Mouse (Mus musculus) limb, embryonic 14.5 days (tissue): ENCODE measurements around the gene Map3k9. TPM values are rescaled to one million over a fixed set of nuclear protein-coding genes. Genes with fewer than 3 reads are reported as not detected.

ENCODE experiments used
- ATAC-seq: fragments of 200-750 bp; cut with Nextera tagmentation; 2 replicates; pipeline ENCODE4 v1.8.0; 2017; ENCODE audit warnings: low read depth, moderate number of reproducible peaks, moderate TSS enrichment; ENCODE audit not compliant: low FRiP score
- DNase-seq: peaks from one replicate; pipeline ENCODE4 v3.0.0-alpha.2; 2015; ENCODE audit warnings: low spot score
- H3K27ac ChIP-seq: fragments of 300-500 bp; sonication (generic); replicated peaks from 2 replicates; pipeline ENCODE4 v1.5.1; 2014; ENCODE audit warnings: low read depth, mild to moderate bottlenecking, low read length, moderate library complexity, mixed read lengths
- H3K27me3 ChIP-seq: fragments of 300-500 bp; sonication (generic); 2 replicates; pipeline ENCODE4 v1.6.1; 2014; ENCODE audit warnings: low read length, mixed read lengths; ENCODE audit not compliant: control insufficient read depth, insufficient read depth
- H3K36me3 ChIP-seq: fragments of 300-500 bp; sonication (generic); 2 replicates; pipeline ENCODE4 v1.6.1; 2014; ENCODE audit warnings: mild to moderate bottlenecking, low read length, moderate library complexity, mixed read lengths; ENCODE audit not compliant: control insufficient read depth, insufficient read depth
- H3K4me1 ChIP-seq: fragments of 300-500 bp; sonication (generic); 2 replicates; pipeline ENCODE4 v1.6.1; 2014; ENCODE audit warnings: antibody characterized with exemption, low read length, mixed read lengths; ENCODE audit not compliant: control insufficient read depth, insufficient read depth
- H3K4me2 ChIP-seq: fragments of 300-500 bp; sonication (generic); replicated peaks from 2 replicates; pipeline ENCODE4 v1.6.1; 2014; ENCODE audit warnings: low read depth, mild to moderate bottlenecking, low read length, moderate library complexity; ENCODE audit not compliant: severe bottlenecking
- H3K4me3 ChIP-seq: fragments of 300-500 bp; sonication (generic); replicated peaks from 2 replicates; pipeline ENCODE4 v1.5.1; 2014; ENCODE audit warnings: low read length
- H3K9ac ChIP-seq: fragments of 300-500 bp; sonication (generic); 2 replicates; pipeline ENCODE4 v1.6.1; 2014; ENCODE audit warnings: mild to moderate bottlenecking, low read depth, low read length, moderate library complexity; ENCODE audit not compliant: severe bottlenecking
- H3K9me3 ChIP-seq: fragments of 300-500 bp; sonication (generic); 2 replicates; pipeline ENCODE4 v1.6.1; 2016; ENCODE audit warnings: low read length; ENCODE audit not compliant: control insufficient read depth
- POLR2A ChIP-seq: fragments of 200-500 bp; IDR thresholded peaks from 2 replicates; pipeline ENCODE4 v1.8.0; 2012; ENCODE audit warnings: inconsistent platforms, mild to moderate bottlenecking, moderate library complexity, borderline replicate concordance; ENCODE audit not compliant: insufficient read depth, insufficient read length; ENCODE audit errors: extremely low read depth
- WGBS: fragments of 180-500 bp; shearing (Covaris S2); extraction: QIAGEN DNeasy Blood & Tissue Kit; methylation state at CpG from one replicate; pipeline ENCODE4 v1.1.7; 2014; 5-methylcytosine and 5-hydroxymethylcytosine counted together
- polyA plus RNA-seq, 2 experiments: library from polyadenylated mRNA; depleted of rRNA in 1 of 2; stranded (reverse) in 1 of 2; unstranded in 1 of 2; fragments of >200 nt; fragmentation: Nextera tagmentation in 1 of 2; extraction: Ambion mirVana in 1 of 2; gene quantifications; 2 replicates each; pipeline versions ENCODE4 v1.2.1 to v1.2.3; 2012 to 2014

Map3k9 gene
- polyA plus RNA-seq, 2 experiments: 0.87 to 1.5 TPM

GRCm38 (mm10) chr12:81817126-81817505 lies 36.1 kb upstream of the Map3k9 start:
- H3K27me3 ChIP-seq: no peaks in the 10 kb centered on the region
- DNase-seq (no peak), ATAC-seq (no peak)
- H3K36me3 ChIP-seq: no peaks in the 10 kb centered on the region
- H3K4me3 ChIP-seq: no peak overlapping the region
- no peak overlapping the region for H3K9ac ChIP-seq
- WGBS: 40% methylated on average over 6 of the region's 6 CpGs
- TF ChIP-seq POLR2A: no peak
- H3K4me1 ChIP-seq: 0 out of 2 replicates have a peak, but pooled peaks cover 3% of the 10 kb centered on the region
- H3K4me2 ChIP-seq: no peak overlapping the region
- no peak overlapping the region for H3K27ac ChIP-seq
- no peaks in the 10 kb centered on the region for H3K9me3 ChIP-seq

DNA sequence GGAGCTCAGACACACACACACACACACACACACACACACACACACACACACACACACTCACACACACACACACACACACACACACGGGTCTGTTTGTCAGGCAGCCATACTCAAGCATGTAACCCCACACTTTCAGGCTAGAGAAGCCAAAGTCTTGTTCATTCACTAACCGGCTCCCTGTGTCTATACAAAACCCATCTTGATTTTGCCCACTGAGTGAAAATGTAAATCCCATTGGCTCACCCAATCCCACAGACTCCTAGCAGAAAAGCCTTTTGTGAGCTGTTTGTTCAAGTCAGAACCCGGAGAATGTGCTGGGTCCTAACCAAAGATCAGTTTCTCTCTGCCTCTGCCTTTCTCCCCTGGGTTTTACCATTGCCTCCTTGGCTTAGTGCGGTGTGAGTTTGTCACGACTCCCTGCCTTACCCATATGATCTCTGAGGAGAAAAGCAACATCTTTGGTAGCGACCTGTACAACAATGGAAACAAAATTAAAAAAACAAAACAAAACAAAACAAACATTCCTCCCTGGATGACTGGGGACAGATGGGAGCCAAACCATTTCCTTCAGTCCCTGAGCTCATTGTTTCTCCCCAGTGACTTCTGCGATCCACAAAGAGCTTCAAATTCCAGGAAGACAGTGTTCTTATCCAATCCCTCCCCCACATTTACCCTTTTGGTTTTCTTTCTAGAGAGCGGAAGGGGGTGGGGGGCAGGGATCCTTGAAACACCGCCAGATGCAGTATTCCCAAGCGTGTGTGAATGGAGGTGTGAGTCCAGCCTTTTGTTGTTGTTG lies 35.6 kb upstream of the Map3k9 start:
- Histone ChIP-seq H3K9me3 (no peaks in the 10 kb centered on the region), H3K4me2 (no peak overlapping the region), H3K4me1 (0 out of 2 replicates have a peak, but pooled peaks cover 3% of the 10 kb centered on the region), H3K27me3 (no peaks in the 10 kb centered on the region), H3K9ac (no peak overlapping the region), H3K4me3 (no peak overlapping the region), H3K36me3 (no peaks in the 10 kb centered on the region), H3K27ac (no peak overlapping the region)
- ATAC-seq (no peak), DNase-seq (no peak)
- no peak for TF ChIP-seq POLR2A
- WGBS: 25% methylated on average over 10 of the region's 10 CpGs

DNA sequence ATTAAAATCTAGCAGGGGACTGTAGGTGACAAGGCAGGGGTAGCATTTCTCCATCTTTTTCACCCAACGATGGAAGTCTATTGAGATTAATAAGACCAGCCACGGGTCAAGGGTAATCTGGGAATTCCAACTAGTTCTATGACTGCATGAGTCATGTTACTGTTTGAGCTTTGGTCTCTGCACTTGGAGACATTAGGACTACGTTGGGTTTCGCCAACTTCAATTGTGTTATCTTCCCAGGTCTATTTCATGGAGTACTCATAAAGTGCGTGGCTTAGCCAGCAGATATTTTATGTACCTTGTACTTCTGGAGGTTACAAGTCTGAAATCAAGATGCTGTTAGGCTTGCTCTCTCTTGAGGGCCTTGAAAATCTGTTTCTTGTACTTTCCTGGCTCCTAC lies 33.8 kb upstream of the Map3k9 start:
- Histone ChIP-seq H3K9ac (no peak overlapping the region), H3K27ac (no peak overlapping the region), H3K4me3 (no peak overlapping the region), H3K9me3 (no peaks in the 10 kb centered on the region), H3K36me3 (no peaks in the 10 kb centered on the region), H3K4me2 (no peak overlapping the region), H3K27me3 (no peaks in the 10 kb centered on the region), H3K4me1 (0 out of 2 replicates have a peak, but pooled peaks cover 3% of the 10 kb centered on the region)
- 83% methylated on average over 5 of the region's 5 CpGs for WGBS
- ATAC-seq (no peak), DNase-seq (no peak)
- no peak for TF ChIP-seq POLR2A

DNA sequence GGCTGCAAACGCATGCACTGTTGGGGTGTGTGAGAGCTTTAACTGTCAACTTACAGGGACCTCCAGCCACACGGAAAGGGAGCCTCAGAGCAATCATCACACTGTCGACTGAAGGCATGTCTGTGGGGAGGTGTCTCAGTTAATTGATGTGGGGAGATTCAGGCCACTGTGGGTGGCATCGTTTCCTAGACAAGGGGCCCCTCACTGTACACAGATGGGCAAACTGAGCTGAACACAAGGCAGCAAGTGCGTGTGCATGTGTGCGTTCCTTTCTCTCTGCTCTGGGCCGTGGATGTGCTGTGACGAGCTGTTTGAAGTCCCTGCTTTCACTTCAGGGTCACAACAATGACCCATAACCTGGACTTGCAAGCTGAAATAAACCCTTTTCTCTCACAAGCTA lies 29.4 kb upstream of the Map3k9 start:
- H3K4me1 ChIP-seq: no peaks in the 10 kb centered on the region; the same call in 1 of the 2 replicates
- DNase-seq: no peak
- no peak overlapping the region for H3K27ac ChIP-seq
- 42% methylated on average over 8 of the region's 8 CpGs for WGBS
- no peaks in the 10 kb centered on the region for H3K36me3 ChIP-seq
- no peak for ATAC-seq
- no peaks in the 10 kb centered on the region for H3K27me3 ChIP-seq
- no peak overlapping the region for H3K9ac ChIP-seq
- H3K9me3 ChIP-seq: no peaks in the 10 kb centered on the region
- H3K4me2 ChIP-seq: no peak overlapping the region
- no peak overlapping the region for H3K4me3 ChIP-seq
- TF ChIP-seq POLR2A: no peak

DNA sequence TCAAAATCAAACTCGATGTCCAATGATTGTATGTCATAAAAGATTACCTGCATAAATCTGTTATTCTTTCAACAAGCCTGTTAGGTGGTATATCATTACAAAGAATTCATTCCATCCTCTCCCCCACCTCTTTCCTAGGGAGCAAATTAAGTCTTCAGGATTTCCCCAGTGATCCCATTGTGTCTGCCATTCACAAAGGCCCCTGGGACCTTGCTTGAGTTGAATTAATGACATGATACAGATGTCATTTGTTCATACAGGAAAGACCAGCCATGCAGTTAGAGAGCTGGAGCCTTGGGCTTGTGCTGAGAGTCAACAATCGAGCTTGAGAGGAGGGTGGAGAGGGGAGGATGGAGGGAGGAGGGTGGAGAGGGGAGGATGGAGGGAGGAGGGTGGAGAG lies 27.6 kb upstream of the Map3k9 start:
- Histone ChIP-seq H3K36me3 (no peaks in the 10 kb centered on the region), H3K4me3 (no peak overlapping the region), H3K27me3 (no peaks in the 10 kb centered on the region), H3K9ac (no peak overlapping the region), H3K27ac (no peak overlapping the region), H3K4me1 (no peaks in the 10 kb centered on the region; the same call in 1 of the 2 replicates), H3K9me3 (no peaks in the 10 kb centered on the region), H3K4me2 (no peak overlapping the region)
- TF ChIP-seq POLR2A: no peak
- ATAC-seq: no peak
- DNase-seq: no peak
- WGBS: 68% methylated on average over 2 of the region's 2 CpGs

GRCm38 (mm10) chr12:81807953-81808352 lies 27.0 kb upstream of the Map3k9 start:
- Histone ChIP-seq H3K4me1 (no peaks in the 10 kb centered on the region; the same call in 1 of the 2 replicates), H3K9ac (no peak overlapping the region), H3K27ac (no peak overlapping the region), H3K27me3 (no peaks in the 10 kb centered on the region), H3K4me2 (peak overlapping the region; percentile 62), H3K4me3 (peak overlapping the region; percentile 31), H3K9me3 (no peaks in the 10 kb centered on the region), H3K36me3 (no peaks in the 10 kb centered on the region)
- 26% methylated on average over 11 of the region's 11 CpGs for WGBS
- TF ChIP-seq POLR2A: no peak
- no peak for DNase-seq
- ATAC-seq: no peak
